Mouse (Mus musculus): ENCODE measurements at regions not wholly inside any gene's neighbourhood (a gene's known extent, or its start where the extent isn't known, plus 50 kb on each side); places are given as distances from the start of the nearest gene placed in this dataset.

- DNase-seq = no peak
Observed at GRCm38 (mm10) chr11:57432299-57432698, 86.1 kb downstream of the Fam114a2 start.

- DNase-seq = no peak
Observed at GRCm38 (mm10) chr11:57431886-57432285, 86.5 kb downstream of the Fam114a2 start.

GRCm38 (mm10) chr11:57426046-57426805 is 92.2 kb downstream of the Fam114a2 start:
- peak; percentile 5 to 10 for DNase-seq

- DNase-seq = no peak
Observed at GRCm38 (mm10) chr11:57419416-57419815, 99.0 kb downstream of the Fam114a2 start.

DNA sequence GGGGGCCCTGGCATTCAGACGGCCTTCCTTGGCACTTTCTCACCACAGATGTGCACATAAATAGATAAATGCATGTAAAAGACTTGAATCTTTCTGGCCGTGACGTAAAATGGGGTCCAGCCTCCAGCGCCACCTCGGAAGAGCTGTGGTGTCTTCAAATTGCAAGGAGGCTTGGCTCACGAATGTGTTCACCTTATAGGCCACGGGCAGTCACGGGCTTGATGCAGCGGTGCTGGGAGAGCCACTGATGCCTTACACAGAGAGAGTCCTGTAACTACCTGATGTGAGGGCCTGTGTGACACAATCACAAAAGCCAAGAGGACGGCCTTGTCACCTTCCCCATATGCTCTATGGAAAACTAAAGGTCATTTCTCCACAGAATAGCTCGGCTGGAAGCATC is 102.4 kb downstream of the Fam114a2 start:
- DNase-seq = no peak

DNA sequence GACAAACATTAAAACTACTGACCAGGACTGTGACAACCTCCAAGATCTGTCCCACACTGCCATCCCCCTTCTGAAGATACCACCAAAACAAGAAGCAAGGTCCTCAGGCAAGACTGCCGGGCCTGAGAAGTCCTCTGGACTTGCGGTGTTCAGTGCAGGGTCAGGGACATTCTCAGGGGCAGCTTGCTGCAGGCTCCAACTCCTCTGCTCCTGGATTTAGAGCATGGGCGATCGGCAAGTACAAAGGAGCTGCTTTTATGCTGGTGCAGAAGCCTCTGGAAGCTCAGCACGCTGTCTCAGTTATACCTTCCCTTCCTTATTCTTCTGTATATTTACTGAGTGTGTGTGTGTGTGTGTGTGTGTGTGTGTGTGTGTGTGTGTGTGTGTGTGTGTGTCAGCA is 103.2 kb downstream of the Fam114a2 start:
- no peak for DNase-seq

DNA sequence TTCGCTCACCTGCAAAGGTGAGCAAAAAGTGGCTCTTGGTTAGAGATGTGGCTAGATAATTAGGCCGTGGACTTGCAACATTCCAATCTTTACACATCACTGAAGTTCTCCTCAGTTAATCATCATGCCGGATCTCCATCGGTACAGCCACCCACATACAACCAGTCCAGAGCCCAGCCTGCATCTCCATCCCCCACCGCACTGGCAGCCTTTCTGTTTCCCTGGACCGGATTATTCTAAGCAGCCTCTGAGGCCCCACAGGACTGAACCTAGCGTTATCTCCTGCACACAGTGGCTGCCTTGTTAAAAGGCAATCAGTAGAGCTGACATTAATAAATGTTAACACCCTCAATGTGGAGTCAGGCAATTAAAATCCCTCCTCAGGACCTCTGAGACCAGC is 103.7 kb downstream of the Fam114a2 start:
- no peak for DNase-seq

GRCm38 (mm10) chr11:57413271-57413670 is 105.1 kb downstream of the Fam114a2 start:
- no peak for DNase-seq

DNA sequence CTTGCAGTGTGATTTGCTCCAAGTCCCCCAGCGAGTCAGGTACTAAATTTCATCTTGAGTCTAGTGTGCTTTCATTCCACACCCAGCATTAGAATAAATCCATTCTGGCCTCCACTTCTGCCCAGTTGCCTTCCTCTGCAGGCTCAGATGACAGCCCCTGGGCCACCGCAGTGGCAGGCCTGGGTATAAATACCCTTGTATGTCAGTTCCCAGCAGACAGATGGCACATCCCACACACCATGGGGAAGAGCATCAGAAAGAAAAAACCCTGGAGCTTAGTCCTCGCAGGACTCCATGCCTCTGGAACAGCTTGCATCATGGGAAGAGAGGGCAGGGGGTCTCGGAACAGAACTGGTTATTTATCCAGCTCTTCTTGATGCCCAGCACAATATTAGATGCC is 105.7 kb downstream of the Fam114a2 start:
- DNase-seq = no peak

GRCm38 (mm10) chr11:57404172-57404571 is 114.2 kb downstream of the Fam114a2 start:
- DNase-seq = no peak

GRCm38 (mm10) chr11:57401610-57402009 is 116.8 kb downstream of the Fam114a2 start:
- DNase-seq = no peak

GRCm38 (mm10) chr11:57399366-57399765 is 119.1 kb downstream of the Fam114a2 start:
- no peak for DNase-seq

GRCm38 (mm10) chr11:57396429-57396828 is 122.0 kb downstream of the Fam114a2 start:
- no peak for DNase-seq

DNA sequence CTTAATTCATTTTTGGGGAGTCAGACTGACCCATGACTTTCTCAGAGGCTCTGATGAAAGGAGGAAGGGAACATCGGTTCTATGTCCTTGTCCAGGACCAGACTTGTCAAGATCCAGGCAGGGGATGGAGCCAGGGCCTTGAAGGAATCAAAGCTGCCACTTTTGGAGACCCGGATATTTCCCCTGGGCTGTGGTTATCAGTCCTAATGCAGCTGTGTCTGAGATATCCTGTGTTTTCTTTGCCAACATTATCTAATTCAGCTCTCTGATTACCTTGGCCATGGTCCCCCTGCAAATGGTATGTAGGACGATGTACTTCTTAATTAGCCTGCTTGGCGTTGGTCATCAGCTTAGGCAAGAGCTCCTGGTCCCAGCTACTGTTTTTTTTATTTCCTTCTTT is 127.6 kb downstream of the Fam114a2 start:
- no peak for DNase-seq

Measured in thymus, adult 18-20 months (tissue).